Mouse (Mus musculus) neural tube, embryonic 14.5 days (tissue): Measurements from ENCODE around the gene AA986860. TPM values are rescaled to one million over a fixed set of nuclear protein-coding genes. Genes with fewer than 3 reads are reported as not detected.

Experiments used
- ATAC-seq: fragments of 200-750 bp; cut with Nextera tagmentation; 2 replicates; pipeline ENCODE4 v1.8.0; 2017; ENCODE audit warnings: low read depth, mild to moderate bottlenecking, moderate TSS enrichment, moderate library complexity
- H3K27ac ChIP-seq: fragments of 300-500 bp; sonication (generic); 2 replicates; pipeline ENCODE4 v1.5.1; 2014; ENCODE audit warnings: low read depth, mild to moderate bottlenecking, control low read depth, low read length, moderate library complexity, mixed read lengths
- H3K27me3 ChIP-seq: fragments of 300-500 bp; sonication (generic); 2 replicates; pipeline ENCODE4 v1.6.1; 2014; ENCODE audit warnings: low read length; ENCODE audit not compliant: control insufficient read depth, insufficient read depth
- H3K36me3 ChIP-seq: fragments of 300-500 bp; sonication (generic); 2 replicates; pipeline ENCODE4 v1.6.1; 2014; ENCODE audit warnings: low read length, mixed read lengths; ENCODE audit not compliant: control insufficient read depth, insufficient read depth
- H3K4me1 ChIP-seq: fragments of 300-500 bp; sonication (generic); 2 replicates; pipeline ENCODE4 v1.6.1; 2014; ENCODE audit warnings: low read length; ENCODE audit not compliant: control insufficient read depth, insufficient read depth
- H3K4me2 ChIP-seq: fragments of 300-500 bp; sonication (generic); 2 replicates; pipeline ENCODE4 v1.6.1; 2014; ENCODE audit warnings: mild to moderate bottlenecking, low read depth, low read length, control low read depth
- H3K4me3 ChIP-seq: fragments of 300-500 bp; sonication (generic); 2 replicates; pipeline ENCODE4 v1.5.1; 2014; ENCODE audit warnings: low read depth, low read length, control low read depth, mixed read lengths
- H3K9ac ChIP-seq: fragments of 300-500 bp; sonication (generic); replicated peaks from 2 replicates; pipeline ENCODE4 v1.6.1; 2014; ENCODE audit warnings: low read depth, mild to moderate bottlenecking, control low read depth, low read length, mixed read lengths
- H3K9me3 ChIP-seq: fragments of 300-500 bp; sonication (generic); 2 replicates; pipeline ENCODE4 v1.6.1; 2016; ENCODE audit warnings: low read length; ENCODE audit not compliant: control insufficient read depth
- WGBS: fragments of 180-500 bp; shearing (Covaris S2); extraction: QIAGEN DNeasy Blood & Tissue Kit; methylation state at CpG from one replicate; pipeline ENCODE4 v1.1.7; 2014; 5-methylcytosine and 5-hydroxymethylcytosine counted together
- polyA plus RNA-seq: library from polyadenylated mRNA; unstranded; fragments of >200 nt; fragmentation: Nextera tagmentation; extraction: Ambion mirVana; gene quantifications from 2 replicates; pipeline ENCODE4 v1.2.1, GENCODE M21; 2014

The AA986860 gene
- 0.61 and 0.90 TPM in 2 replicates for polyA plus RNA-seq

GRCm38 (mm10) chr1:130731741-130732337, at the start of gene AA986860:
AA986860 (plus strand) TSS chr1:130731976.
- no peak within 1 kb of the TSS for H3K4me3 ChIP-seq
- H3K36me3 ChIP-seq = no peaks in the 10 kb centered on the region
- no peak within 1 kb of the TSS for H3K4me2 ChIP-seq
- H3K9ac ChIP-seq = no peak within 1 kb of the TSS
- ATAC-seq = peak; percentile 56; the same call in 1 of the 2 replicates
- no peaks in the 10 kb centered on the region for H3K4me1 ChIP-seq
- no peak within 1 kb of the TSS for H3K27ac ChIP-seq
- no peaks in the 10 kb centered on the region for H3K27me3 ChIP-seq
- H3K9me3 ChIP-seq = no peaks in the 10 kb centered on the region
- WGBS = 8% methylated on average over 10 of the region's 10 CpGs

GRCm38 (mm10) chr1:130683905-130684304, 47.9 kb upstream of the AA986860 start:
- Histone ChIP-seq H3K27me3 (no peaks in the 10 kb centered on the region), H3K4me1 (no peaks in the 10 kb centered on the region), H3K4me3 (no peak overlapping the region), H3K9ac (no peak overlapping the region), H3K9me3 (no peaks in the 10 kb centered on the region), H3K4me2 (no peak overlapping the region), H3K36me3 (no peaks in the 10 kb centered on the region), H3K27ac (no peak overlapping the region)
- no peak for ATAC-seq
- WGBS = 77% methylated on average over 1 of the region's 1 CpGs

- Histone ChIP-seq H3K9ac (no peak overlapping the region), H3K27ac (no peak overlapping the region), H3K9me3 (no peaks in the 10 kb centered on the region), H3K4me1 (no peaks in the 10 kb centered on the region), H3K4me3 (no peak overlapping the region), H3K4me2 (no peak overlapping the region), H3K36me3 (peaks cover 54% of the 10 kb centered on the region), H3K27me3 (no peaks in the 10 kb centered on the region)
- WGBS = 93% methylated on average over 5 of the region's 5 CpGs
- ATAC-seq = no peak
Measured at GRCm38 (mm10) chr1:130698601-130699000, 33.2 kb upstream of the AA986860 start.

GRCm38 (mm10) chr1:130699937-130700633, 31.7 kb upstream of the AA986860 start:
- Histone ChIP-seq H3K4me3 (no peak overlapping the region), H3K4me2 (no peak overlapping the region), H3K36me3 (peaks cover 54% of the 10 kb centered on the region), H3K27ac (no peak overlapping the region), H3K27me3 (no peaks in the 10 kb centered on the region), H3K9ac (no peak overlapping the region), H3K9me3 (no peaks in the 10 kb centered on the region), H3K4me1 (no peaks in the 10 kb centered on the region)
- ATAC-seq = no peak
- WGBS = 94% methylated on average over 10 of the region's 10 CpGs

GRCm38 (mm10) chr1:130701976-130702375, 29.8 kb upstream of the AA986860 start:
- no peak for ATAC-seq
- H3K9me3 ChIP-seq = no peaks in the 10 kb centered on the region

GRCm38 (mm10) chr1:130703613-130704012, 28.2 kb upstream of the AA986860 start:
- Histone ChIP-seq H3K4me1 (no peaks in the 10 kb centered on the region), H3K4me3 (no peak overlapping the region), H3K27ac (no peak overlapping the region), H3K9me3 (no peaks in the 10 kb centered on the region), H3K4me2 (no peak overlapping the region), H3K9ac (no peak overlapping the region), H3K27me3 (no peaks in the 10 kb centered on the region), H3K36me3 (peaks cover 60% of the 10 kb centered on the region)
- 91% methylated on average over 2 of the region's 2 CpGs for WGBS
- no peak for ATAC-seq

More at GRCm38 (mm10) chr1:130701976-130702375, 29.8 kb upstream of the AA986860 start:
- no peak overlapping the region for H3K9ac ChIP-seq
- H3K27ac ChIP-seq = no peak overlapping the region
- H3K4me2 ChIP-seq = no peak overlapping the region
- no peak overlapping the region for H3K4me3 ChIP-seq
- peaks cover 61% of the 10 kb centered on the region for H3K36me3 ChIP-seq
- no peaks in the 10 kb centered on the region for H3K4me1 ChIP-seq
- H3K27me3 ChIP-seq = no peaks in the 10 kb centered on the region
- WGBS = 97% methylated on average over 11 of the region's 11 CpGs

GRCm38 (mm10) chr1:130710283-130711080, 21.3 kb upstream of the AA986860 start:
- 90% methylated on average over 22 of the region's 22 CpGs for WGBS
- Histone ChIP-seq H3K4me1 (no peaks in the 10 kb centered on the region), H3K9me3 (no peaks in the 10 kb centered on the region), H3K4me2 (no peak overlapping the region), H3K4me3 (no peak overlapping the region), H3K9ac (no peak overlapping the region), H3K27me3 (no peaks in the 10 kb centered on the region), H3K27ac (no peak overlapping the region), H3K36me3 (peaks cover 20% of the 10 kb centered on the region; the same call in 1 of the 2 replicates)
- ATAC-seq = no peak

- peaks cover 7% of the 10 kb centered on the region for H3K4me1 ChIP-seq
- ATAC-seq = no peak
- no peaks in the 10 kb centered on the region for H3K27me3 ChIP-seq
- H3K4me2 ChIP-seq = no peak overlapping the region
- 79% methylated on average over 4 of the region's 4 CpGs for WGBS
- H3K27ac ChIP-seq = no peak overlapping the region
- H3K9ac ChIP-seq = no peak overlapping the region
- no peak overlapping the region for H3K4me3 ChIP-seq
- H3K36me3 ChIP-seq = no peaks in the 10 kb centered on the region
- H3K9me3 ChIP-seq = no peaks in the 10 kb centered on the region
Measured at GRCm38 (mm10) chr1:130714046-130714445, 17.7 kb upstream of the AA986860 start.
